Mouse (Mus musculus) c-Kit-negative CD71-positive TER-119-positive erythroid progenitor cells, embryonic 14.5 days (primary cell): ENCODE results near the gene Npff.

Experiments used
- DNase-seq: peaks from one replicate; pipeline ENCODE4 v3.0.0-alpha.2; 2013; ENCODE audit warnings: low read depth, low spot score

The Npff gene

DNA sequence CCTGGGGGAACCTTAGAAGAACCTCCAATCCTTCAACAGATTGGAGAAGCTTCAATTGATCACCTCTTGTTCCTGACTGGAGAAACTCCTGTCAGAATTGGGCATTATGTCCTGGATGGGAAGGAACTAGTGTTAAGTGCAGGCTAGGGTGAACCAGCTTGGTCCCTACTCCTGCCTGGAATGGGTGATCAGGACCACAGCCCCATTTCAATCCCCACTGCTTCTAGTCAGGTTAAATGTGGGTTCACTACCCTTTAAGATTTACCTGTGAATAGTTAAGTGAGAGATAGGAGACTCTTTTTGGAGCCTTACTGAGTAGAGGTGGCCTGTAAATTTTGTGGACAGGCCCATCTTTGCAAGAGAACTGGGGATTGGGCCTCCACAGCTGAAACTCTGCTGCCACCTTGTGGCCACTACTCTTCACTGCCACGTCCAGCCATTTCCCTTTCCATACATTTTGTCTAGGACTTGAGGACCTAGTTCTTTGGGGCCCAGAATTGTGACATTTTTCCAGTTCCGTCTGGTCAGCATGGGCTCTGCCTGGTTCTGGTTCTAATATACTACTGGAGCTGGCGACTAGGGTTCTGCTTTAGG, at the start of gene Npff:
TSS of gene Npff (minus strand) at position 51 of the 594 bp plus-strand sequence.
- peak; percentile 67 for DNase-seq

DNA sequence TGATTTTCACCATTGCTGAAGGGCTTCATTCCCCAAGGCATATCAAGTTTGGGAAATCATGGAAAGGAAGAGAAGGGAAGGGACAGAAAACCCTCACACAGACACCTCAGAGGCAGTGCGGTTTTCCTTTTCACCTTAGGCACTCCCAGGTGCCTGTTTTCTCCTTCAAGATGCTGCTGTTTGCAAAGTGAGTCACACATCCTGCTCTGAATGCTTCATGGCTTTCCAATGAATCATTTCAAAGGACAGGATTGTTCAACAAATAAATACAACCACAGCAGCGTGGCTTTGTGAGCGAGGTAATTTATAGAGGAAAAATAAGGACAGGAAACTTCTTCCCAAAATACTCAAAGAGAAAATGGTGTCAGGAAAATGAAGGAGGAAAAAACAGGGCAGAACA, 47.3 kb upstream of the Npff start:
- DNase-seq = no peak

GRCm38 (mm10) chr15:102567849-102568248, 43.1 kb upstream of the Npff start:
- DNase-seq = no peak

GRCm38 (mm10) chr15:102563681-102564080, 38.9 kb upstream of the Npff start:
- DNase-seq = no peak

DNA sequence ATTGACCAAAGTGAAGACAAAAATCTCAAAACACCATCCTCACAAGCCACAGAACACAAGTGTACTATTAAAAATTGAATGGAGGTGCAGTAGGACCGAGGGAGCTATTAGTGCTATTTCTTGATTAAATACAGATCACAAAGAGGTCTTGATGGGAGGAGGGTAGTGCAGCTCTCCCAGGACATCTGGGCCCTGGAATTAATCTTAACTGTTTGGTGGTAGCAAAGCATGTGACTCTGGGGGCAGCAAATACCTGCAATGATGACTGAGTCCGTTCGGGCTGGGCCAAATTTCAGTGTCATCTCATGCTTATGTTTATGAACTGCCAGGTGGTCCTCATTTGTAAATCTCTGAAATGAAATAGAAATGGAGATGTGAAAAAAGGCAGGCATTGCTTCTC, 38.3 kb upstream of the Npff start:
- DNase-seq = no peak

DNA sequence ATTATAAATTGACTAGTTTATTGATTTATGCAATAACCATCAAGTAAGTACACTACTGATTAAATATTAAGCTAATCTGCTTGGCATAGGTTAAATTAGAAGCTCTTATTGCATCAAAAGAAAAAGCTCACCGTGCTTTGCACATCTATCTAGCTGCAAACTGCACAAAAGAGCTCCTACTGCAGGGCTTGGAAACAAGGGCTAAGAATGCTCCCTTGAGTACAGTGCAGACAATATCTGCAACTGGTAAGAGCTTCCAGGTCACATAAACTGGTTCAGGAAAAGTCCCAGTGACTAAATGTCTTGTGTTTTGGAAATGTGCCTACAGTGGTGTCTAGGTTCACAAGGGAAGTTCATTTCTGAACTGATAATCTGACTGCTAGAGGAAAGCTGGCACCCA, 37.7 kb upstream of the Npff start:
- DNase-seq = no peak

DNA sequence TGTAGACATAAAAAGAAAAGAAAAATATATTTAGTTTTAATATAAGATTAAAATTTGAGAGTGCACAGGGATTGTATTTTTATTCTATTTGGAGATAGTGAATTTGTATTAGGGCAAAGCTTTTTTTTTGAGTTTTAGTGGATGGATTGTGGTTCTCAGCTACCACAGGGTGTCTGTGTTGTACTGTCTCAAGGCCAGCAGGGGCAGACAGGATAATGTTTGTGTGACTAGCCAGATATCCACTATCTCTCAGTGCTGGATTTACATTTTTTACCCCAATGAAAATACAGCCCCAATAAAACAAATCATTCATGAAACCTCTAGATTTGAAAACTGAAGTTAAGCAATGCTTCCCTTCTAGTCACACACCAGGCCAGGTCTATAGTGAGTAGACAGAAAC, 32.8 kb upstream of the Npff start:
- no peak for DNase-seq

GRCm38 (mm10) chr15:102555581-102555980, 30.8 kb upstream of the Npff start:
- DNase-seq = no peak

DNA sequence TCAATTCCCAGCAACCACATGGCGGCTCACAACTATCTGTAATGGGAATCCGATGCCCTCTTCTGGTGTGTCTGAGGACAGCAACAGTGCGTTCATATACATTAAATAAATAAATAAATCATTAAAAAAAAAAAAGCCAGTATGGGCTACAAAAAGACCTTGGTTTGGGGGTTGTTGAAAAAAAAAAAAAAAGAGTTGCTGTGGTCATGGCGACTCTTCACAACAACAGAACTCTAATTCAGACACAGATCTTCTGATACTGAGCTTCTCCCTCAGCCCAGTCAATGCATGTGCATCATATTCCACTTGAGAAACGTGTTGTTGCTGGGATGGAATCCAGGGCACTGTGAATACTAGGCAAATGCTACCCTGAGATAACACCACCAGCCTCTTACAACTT, 27.9 kb upstream of the Npff start:
- no peak for DNase-seq

GRCm38 (mm10) chr15:102547478-102547877, 22.7 kb upstream of the Npff start:
- no peak for DNase-seq

DNA sequence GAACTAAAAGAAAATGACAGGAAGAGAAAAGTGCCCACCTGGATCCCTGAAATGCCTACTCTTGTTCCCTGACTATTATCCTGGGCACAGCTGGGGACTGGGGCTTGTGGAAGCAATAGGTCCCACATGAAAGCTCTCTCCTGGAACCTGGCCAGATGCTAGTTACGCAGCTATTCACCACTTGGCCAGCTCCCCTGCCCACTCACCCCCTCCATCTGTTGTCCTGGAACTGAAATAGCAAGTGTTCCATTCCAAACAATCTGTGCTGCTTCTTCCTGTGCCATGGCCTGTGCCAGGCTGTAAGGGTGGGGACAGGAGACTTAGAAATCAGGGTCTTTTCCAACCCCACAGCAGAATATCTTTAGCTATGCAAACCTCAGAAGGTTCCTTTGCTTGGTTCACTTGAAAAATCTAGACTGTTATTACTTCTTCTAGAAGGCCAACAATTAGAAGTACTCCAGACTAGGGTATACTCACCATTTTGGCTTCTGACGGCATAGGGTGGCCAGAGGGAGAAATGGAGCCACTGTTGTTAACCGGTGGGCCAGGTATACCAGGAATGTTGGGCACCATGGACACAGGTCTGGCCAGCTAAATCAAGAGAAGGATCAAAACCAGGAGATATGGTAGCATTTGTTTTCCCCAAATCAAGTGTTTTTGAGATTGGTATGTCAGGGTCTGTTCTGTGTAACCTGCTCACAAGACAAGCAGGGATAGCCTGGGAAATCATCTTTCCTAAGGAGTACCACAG, 22.1 kb upstream of the Npff start:
- DNase-seq = no peak

DNA sequence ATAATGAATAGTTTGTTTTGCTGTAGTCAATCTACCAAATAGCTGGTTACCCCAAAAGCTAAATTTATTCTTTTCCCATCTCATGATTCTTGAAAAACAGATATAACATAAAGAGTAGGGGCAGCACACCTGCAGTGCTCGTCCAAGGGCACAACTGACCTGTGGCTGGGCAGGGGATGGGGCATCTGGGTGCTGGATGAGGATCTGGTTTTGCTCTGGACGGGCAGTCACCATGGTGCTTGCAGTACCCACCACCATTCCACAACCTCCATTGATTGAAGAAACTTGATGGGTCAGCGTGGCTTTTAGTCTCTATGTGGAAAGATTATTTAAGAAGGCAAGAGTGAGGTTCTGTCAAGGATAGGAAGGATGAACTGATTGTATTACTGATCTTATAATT, 21.5 kb upstream of the Npff start:
- no peak for DNase-seq

DNA sequence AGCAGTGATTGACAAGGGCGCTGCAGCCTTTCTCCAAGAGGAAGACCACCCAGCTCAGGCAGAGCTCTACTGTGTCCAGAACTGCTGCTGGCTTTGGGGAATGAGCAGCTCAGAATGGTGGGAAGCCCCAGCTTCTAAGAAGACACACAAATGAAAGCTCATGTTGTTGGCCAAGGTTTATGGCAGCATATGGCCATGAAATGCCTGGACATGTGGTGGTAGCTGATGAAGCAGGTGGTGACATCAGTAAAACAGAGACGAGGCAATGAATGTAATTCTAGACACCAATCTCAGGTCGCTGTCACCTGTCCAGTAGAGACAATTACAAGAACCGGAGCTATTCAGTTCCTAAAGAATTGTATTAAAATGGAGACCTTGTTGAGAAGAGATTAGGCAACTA, 20.1 kb upstream of the Npff start:
- no peak for DNase-seq

GRCm38 (mm10) chr15:102533926-102534325, 9.2 kb upstream of the Npff start:
- no peak for DNase-seq

DNA sequence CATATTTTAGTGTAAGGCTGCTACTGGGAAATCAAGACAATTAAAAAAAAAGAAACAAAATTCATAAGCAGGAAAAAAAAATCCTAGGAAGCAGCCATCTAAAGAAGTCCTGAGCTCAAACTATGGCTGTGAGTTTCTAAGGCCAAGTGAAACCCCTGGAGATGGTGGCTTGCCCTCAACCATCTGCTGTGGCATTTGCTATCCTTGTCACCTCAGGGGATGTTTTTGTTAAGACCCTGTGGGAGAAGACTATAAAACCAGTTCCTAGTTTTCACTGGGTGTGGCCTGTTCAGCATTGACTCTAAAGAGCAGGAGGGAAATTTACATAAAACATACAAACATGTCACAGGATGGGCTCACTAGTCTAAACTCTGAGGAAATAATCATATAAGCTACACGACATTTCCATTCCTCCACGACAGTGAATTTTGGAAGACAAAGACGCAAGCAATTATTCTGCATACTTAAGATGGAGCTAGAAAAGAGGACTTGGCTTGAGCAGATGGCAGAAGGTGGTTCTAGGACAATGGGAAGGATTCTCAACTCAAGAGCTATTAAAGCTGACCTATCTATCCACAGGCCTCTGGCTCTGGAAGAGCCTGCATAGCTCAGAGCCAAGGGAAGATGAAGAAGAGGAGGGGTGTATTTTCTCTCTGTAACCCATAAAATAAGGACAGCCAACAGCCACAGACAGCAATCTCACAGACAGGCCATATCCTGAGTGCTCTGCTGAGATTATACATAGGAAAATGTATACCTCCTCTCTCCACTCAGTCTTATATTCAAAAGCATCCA, 7.6 kb upstream of the Npff start:
- no peak for DNase-seq

GRCm38 (mm10) chr15:102531586-102531985, 6.8 kb upstream of the Npff start:
- DNase-seq = no peak

DNA sequence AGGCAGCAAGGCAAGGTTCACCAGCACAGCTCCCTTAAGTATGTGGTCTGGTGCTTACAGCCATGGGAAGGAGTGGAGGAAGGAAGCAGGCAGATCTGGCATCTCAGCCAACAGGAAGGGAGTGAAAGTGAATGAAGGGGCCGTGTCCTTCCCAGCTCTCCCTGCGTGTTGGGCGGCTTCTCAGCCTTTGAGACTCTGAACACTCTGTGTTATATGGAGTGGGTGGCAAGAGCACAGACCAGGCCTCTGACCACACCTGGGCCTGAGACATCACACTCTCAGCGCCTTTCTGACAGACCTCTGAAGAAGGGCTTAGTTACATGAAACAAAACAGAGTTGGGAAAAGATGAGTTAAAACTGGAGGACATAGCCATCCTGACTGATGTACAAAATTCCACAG, 5.8 kb upstream of the Npff start:
- DNase-seq = no peak

- no peak for DNase-seq
These were observed 3.7 kb upstream of the Npff start for GRCm38 (mm10) chr15:102528396-102528795.

DNA sequence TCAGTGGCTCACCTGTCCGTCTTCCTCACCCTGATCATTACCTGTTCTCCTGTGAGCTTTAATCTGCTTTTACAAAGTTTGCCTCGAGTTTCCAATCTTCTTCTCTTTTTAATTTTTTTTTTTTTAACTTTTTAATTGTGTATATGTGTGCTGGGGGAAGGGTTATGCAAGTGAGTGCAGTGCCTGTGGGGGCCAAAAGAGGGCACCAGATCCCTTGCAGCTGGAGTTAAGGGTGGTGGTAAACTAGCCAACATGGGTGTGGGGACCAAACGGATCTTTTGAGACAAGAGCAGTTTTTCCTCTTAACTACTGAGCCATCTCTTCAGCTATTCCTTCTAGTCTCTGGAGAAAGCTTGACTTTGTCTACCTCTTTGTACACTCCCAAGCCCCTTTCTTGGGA, 3.2 kb upstream of the Npff start:
- DNase-seq = no peak

DNA sequence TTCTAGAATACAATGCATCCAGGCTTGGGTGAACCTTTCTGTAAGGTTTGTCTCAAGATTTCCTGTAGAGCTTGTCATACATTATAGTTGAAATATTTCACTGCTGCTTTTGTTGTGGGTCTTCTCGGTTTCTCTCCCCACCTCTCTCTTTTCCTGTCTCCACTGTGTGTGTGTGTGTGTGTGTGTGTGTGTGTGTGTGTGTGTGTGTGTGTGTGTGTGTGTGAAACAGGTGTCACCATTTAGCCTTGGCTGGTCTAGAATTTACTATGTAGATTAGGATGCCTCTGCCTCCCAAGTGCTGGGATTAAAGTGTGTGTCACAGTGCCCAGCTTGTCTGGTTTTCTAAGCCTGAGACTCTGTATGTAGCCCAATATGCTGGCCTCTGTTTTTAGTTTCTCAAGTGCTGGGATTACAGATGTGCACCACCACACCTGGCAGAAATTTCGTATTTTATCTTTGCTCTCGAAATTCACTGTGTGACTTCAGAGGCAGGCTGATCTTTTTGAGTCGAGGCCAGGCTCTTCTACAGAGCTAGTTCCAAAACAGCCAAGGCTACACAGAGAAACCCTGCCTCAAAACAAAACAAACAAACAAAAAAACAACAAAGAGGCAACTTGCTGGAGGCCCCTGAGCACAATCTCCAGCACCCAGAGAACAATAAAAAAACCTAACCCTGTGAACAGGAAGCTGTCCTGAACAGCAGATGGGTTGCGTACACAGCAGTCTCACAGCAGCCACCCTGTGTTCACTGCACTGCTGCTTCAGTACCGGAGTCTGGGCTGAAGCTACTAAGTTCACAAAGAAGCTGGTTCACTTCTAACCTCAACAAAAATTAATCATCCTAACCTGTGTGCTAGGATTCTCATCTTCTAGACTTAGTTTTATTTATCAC, 1.6 kb upstream of the Npff start:
- no peak for DNase-seq

DNA sequence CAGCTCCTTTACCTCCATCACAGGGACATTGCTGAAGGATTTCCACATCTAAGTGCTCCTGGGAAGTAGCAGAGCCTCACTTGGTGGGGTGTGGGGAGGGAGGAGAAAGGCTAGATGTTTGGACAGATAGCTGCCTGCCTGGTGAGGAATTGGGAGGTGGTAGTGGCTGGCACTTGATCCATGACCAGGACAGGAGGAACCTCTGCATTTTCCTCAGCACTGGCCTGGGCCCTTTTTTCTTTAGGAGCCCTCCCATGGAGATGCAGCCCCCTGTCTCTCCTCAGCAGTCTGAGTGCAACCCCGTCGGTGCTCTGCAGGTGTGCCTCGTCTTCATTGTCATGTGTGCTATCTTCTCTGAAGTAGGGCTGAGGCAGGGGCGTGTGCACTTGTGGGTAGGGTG, 3.3 kb downstream of the Npff start:
- DNase-seq = no peak

GRCm38 (mm10) chr15:102520416-102520815, 4.3 kb downstream of the Npff start:
- DNase-seq = no peak
